Mouse (Mus musculus) layer of hippocampus, adult 2 months (tissue): ENCODE measurements around the gene Gm38655. TPM values are rescaled to one million over a fixed set of nuclear protein-coding genes. Genes with fewer than 3 reads are reported as not detected.

Experiments used
- DNase-seq, 2 experiments: peaks; one replicate each; pipeline ENCODE4 v3.0.0; 2022; ENCODE audit warnings: low spot score in 2 of 2
- H3K27ac ChIP-seq: fragments of 200-600 bp; 2 replicates; pipeline ENCODE4 v1.8.1; 2022
- H3K4me3 ChIP-seq: fragments of 200-600 bp; 2 replicates; pipeline ENCODE4 v1.8.1; 2022; ENCODE audit warnings: mild to moderate bottlenecking
- CTCF ChIP-seq: fragments of 200-600 bp; conservative IDR thresholded peaks from 2 replicates; pipeline ENCODE4 v1.8.1; 2022; ENCODE audit warnings: antibody characterized with exemption, mild to moderate bottlenecking, moderate library complexity
- total RNA-seq, 2 experiments: library from RNA; stranded (reverse); gene quantifications; 2 replicates each; pipeline ENCODE4 v1.2.3; 2021

Gm38655 gene
- total RNA-seq, 2 experiments from 2014 or later: not detected

GRCm38 (mm10) chr17:25210006-25210405 lies 34.7 kb upstream of the Gm38655 start:
- peak; percentile 47 to 58 for DNase-seq
- peak overlapping the region; percentile 85 for H3K27ac ChIP-seq
- no peak overlapping the region for H3K4me3 ChIP-seq
- no peak for TF ChIP-seq CTCF

DNA sequence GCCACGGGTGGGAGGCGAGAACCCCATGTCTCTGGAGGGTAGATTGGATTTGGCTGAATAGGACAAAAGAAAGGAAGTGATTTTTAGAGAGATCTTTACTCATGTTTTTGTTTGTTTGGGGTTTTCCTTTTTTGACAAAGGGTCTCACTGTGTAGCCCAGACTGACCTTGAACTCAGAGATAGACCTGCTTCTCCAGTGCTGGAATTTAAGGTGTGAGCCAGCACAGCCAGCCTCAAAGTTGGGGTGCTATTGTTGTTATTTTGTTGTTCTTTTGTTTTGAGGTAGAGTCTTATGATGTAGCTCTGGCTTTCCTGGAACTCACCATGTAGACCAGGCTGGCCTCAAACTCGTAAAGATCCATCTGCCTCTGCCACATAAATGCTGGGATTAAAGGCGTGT lies 27.1 kb upstream of the Gm38655 start:
- TF ChIP-seq CTCF: no peak
- DNase-seq: no peak
- no peak overlapping the region for H3K4me3 ChIP-seq
- H3K27ac ChIP-seq: no peak overlapping the region

- TF ChIP-seq CTCF: no peak
- peak overlapping the region; percentile 94 for H3K27ac ChIP-seq
Observed at GRCm38 (mm10) chr17:25189091-25189490, 13.8 kb upstream of the Gm38655 start.

DNA sequence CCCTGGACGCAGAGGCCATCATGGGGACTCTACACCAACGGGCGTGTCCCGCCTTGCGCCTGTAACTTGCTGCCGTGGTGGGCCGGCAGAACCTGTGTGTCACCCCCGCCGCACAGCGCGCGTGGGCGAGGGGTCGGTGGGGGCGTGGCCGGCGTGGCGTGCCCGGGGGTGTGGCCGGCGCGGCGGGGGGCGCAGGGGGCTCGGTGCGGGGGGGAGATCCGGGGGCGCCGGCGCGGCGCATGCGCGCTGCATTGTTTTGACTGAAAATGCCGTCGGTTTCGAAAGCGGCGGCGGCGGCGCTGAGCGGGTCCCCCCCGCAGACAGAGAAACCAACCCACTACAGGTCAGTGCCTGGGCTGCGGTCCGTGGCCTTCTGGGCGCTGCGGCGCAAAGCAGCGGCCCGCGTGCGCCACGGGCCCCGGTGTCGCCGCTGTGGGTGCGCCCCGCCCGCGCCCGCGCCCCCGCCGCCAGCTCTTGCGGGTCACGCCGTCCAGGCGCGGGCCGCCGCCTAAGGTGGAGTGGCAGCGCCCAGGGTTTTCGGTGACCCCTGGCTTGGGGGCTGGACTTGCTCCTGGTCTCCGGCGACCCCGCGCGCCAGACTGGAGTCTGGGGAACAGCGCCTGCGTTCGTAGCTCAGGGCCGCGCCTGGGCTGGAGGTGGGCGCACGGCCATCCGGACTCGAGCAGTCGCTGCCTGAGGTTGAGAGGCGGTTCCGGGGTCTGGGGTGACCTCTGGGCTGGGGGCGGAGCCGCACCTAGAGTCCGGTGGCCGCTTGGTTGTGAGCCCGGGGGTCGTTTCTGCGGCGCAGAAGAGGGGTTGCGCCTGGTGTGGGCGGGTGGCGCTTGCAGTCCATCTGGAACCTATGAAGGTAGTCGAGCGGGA lies 13.1 kb upstream of the Gm38655 start, which contains the start of gene Unkl:
Gene Unkl (plus strand): TSS at position 248 of the 882 bp plus-strand sequence.
- peak; percentile 55 to 64 for DNase-seq
- H3K4me3 ChIP-seq: peak within 1 kb of the TSS; percentile 91
- no peak for TF ChIP-seq CTCF
- peak within 1 kb of the TSS; percentile 94 for H3K27ac ChIP-seq

More at GRCm38 (mm10) chr17:25189091-25189490, 13.8 kb upstream of the Gm38655 start:
- DNase-seq: no peak
- peak overlapping the region; percentile 91 for H3K4me3 ChIP-seq

- peak overlapping the region; percentile 94 for H3K27ac ChIP-seq
- DNase-seq: no peak
- peak overlapping the region; percentile 91 for H3K4me3 ChIP-seq
- TF ChIP-seq CTCF: no peak
Observed at GRCm38 (mm10) chr17:25187784-25188149, 12.5 kb upstream of the Gm38655 start.

- no peak for DNase-seq
- peak overlapping the region; percentile 97 for H3K27ac ChIP-seq
- peak overlapping the region; percentile 92 for H3K4me3 ChIP-seq
- TF ChIP-seq CTCF: no peak
Observed at GRCm38 (mm10) chr17:25184961-25185360, 9.7 kb upstream of the Gm38655 start.

- H3K27ac ChIP-seq: peak within 1 kb of the TSS; percentile 97
- peak; percentile 98 to 100 for DNase-seq
- TF ChIP-seq CTCF: no peak
- peak within 1 kb of the TSS; percentile 92 for H3K4me3 ChIP-seq
Observed at GRCm38 (mm10) chr17:25184129-25184691, 8.9 kb upstream of the Gm38655 start, which contains the start of gene BC003965. BC003965 (plus strand) TSS chr17:25184554.

DNA sequence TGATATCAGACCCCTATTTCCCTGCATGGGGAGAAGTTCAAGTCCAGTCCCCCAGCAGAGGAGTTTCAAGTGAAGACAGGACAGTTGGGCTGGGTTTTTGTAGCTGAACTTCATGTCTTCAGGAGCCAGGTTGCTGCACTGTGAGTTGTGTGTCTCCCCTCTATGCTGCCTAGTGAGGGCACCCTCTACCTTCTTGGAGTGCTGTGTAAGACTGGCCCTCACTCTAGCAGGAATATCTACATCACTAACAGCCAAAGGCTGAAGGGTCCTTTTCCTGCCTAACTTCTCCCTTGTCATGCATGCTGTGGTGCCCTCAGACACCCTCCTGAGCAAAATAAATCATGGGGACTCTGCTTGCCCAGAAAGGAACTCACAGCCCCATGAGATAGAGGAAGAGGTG lies 8.0 kb upstream of the Gm38655 start:
- H3K4me3 ChIP-seq: no peak overlapping the region
- no peak overlapping the region for H3K27ac ChIP-seq
- TF ChIP-seq CTCF: peak; percentile 47
- DNase-seq: no peak

DNA sequence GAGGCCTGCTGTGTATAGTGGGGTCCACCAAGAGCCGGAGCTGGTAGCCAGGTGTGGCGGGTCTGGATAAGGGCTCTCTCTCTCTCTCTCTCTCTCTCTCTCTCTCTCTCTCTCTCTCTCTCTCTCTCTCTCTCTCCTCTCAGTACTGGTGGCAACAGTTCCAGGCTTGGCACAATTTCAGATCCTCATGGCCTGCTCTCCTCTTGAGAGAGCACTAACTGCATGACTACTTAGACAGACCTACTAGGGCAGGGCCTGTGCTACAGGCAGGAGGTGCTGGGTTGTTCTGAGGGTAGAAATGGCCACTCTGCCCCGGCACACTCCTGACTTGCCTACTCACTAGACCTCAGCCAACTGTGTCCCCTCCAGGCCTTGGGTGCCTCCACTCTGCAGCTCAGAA lies 2.7 kb downstream of the Gm38655 start:
- DNase-seq: no peak
- no peak overlapping the region for H3K27ac ChIP-seq
- no peak for TF ChIP-seq CTCF
- no peak overlapping the region for H3K4me3 ChIP-seq

- no peak for TF ChIP-seq CTCF
- H3K4me3 ChIP-seq: no peak overlapping the region
- DNase-seq: no peak
- no peak overlapping the region for H3K27ac ChIP-seq
Observed at GRCm38 (mm10) chr17:25169706-25170105, 5.6 kb downstream of the Gm38655 start.

DNA sequence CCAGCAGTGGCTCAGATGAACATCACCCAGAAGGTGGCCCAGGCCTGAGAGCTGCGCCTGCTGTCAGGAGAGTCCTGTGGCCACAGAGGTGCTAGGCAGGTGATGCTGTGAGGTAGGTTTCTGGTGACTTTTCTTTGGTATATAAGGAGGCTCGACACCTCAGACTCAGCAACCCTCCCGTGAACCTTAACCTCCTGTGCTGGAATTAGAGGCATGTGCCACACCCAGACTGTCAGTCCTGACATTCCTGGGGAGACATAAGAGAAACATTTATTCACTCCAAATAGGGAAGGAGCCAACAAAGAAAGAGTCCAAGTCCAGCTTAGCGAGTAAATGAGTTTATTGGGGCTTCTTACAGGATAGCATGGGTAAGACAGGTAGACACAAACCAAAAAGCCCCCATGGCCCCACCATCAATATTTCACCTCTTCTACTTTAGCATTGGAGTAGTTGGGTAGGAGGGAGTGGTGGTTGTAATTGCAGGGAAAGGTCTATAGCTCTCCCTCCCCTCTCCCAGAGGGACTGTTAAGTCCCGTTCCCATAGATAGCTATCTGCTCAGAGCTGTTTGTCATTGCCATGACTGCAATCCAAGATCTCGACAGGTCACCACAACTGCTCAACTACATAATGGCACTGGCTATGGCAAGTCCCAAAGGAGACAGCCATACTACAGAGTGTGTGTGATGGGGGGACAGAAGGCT lies 9.2 kb downstream of the Gm38655 start:
- DNase-seq: no peak
- no peak for TF ChIP-seq CTCF
- Histone ChIP-seq H3K27ac (no peak overlapping the region), H3K4me3 (no peak overlapping the region)

DNA sequence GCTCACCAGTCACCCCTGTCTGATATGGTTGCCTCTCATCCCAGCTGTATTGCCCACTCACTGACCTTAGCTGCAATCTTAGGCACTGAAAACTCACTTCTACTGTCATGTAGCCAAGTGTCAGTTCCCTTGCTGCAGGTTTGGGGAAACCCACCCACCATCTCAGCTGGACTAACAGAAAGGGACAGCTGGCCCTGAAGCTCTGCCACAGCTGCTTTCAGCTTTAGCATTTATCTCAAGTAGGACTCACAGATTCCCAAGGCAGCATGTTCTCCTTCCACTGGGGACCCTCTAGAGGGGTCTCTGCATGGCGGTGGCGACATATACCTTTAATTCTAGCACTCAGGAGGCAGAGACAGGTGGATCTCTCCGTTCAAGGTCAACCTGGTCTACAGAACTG lies 10.5 kb downstream of the Gm38655 start:
- H3K4me3 ChIP-seq: no peak overlapping the region
- no peak for TF ChIP-seq CTCF
- DNase-seq: no peak
- H3K27ac ChIP-seq: no peak overlapping the region

DNA sequence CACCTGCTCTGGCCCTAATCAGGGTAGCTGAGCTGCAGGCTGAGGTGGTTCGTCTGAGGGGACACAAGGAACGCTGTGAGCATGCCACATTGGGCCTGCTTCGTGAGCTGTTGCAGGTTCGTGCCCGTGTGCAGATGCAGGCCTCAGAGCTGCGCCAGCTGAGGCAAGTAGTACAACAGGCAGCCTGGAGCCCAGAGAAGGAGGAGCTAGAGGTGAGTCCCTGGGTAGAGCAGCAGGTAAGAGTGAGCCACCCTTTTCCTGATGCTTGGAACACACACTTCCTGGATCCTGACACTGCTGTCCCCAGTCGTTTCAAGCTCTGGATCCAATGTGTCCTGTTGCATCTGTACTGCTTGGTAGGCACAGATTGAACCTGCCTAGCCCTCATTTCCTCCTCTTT lies 11.9 kb downstream of the Gm38655 start:
- no peak for DNase-seq
- Histone ChIP-seq H3K27ac (no peak overlapping the region), H3K4me3 (no peak overlapping the region)
- no peak for TF ChIP-seq CTCF
